ENCODE assay signal across 8 mouse cellular contexts in the genomic region with DNA sequence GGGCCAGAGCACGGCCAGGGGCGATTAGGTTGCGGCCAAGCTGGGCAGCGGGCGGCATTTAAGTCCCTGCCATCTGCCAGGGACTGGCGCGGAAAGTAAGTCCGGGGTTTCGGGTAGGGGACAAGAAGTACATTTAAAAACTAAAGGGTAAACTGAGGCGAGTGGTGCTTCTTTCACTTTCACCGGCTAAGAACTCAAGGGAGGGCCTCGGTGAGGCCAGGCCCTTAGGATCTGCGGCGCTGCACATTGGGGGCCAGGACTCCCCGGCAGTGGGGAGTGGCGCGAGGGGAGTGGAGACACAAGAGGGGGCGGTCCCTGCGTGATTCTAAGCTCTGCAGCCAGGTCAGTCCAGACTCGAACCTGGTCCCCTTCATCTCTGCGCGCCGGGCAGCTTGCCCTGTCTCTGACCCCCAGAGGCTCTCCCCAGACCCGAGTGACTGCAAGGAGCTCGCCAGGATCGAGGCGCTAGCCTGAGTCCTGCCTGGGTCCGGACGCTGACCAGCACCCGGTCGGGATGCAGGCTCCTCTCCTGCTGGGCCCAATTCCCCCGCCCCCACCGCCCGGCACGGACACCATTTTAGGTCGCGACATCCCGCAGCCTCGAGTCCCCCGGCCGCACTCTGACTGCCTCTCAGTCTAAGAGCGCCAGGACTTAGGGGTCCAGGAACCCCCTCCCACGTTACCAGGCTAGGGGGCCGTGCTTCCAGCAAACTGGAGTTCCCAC. TPM values are rescaled to one million over a fixed set of nuclear protein-coding genes. Genes with fewer than 3 reads are reported as not detected.
DNase-seq lines count a peak whose midpoint lies in the region; ATAC-seq and TF ChIP-seq lines count a peak whose summit lies in the region.

No protein-coding gene starts in this region.

- no peak for TF ChIP-seq CTCF in kidney, adult 2 months (conservative IDR thresholded peaks at IDR 0.05; ENCODE audit: insufficient read depth, insufficient read length, low read depth, low read length)

- no peaks in the 10 kb centered on the region for H3K36me3 ChIP-seq in kidney, adult 2 months (ENCODE audit: control insufficient read depth, insufficient read depth, low read length)

- H3K27me3 ChIP-seq in kidney, adult 2 months (replicated peaks; ENCODE audit: control insufficient read depth, insufficient read depth, low read length): no peaks in the 10 kb centered on the region

- no peak for TF ChIP-seq POLR2A in kidney, adult 2 months (IDR thresholded peaks at IDR 0.05; ENCODE audit: low read depth, low read length)

- peak overlapping the region; percentile 35; the same call in 1 of the 2 replicates for H3K27ac ChIP-seq in kidney, adult 2 months (ENCODE audit: insufficient read depth, low read depth, low read length)

- peak; percentile 70 for DNase-seq in 3T3-L1 (ENCODE audit: low read depth, low spot score)
- DNase-seq in MN1 (ENCODE audit: low spot score): peak; percentile 60
- DNase-seq in cerebellum, postnatal 14 days: peak; percentile 76 to 79
- peak; percentile 43 for DNase-seq in kidney, adult 2 months
- peak; percentile 68 to 71 for DNase-seq in lung, adult 18-20 months
- DNase-seq in ovary, adult 18-20 months (ENCODE audit: low spot score): peak; percentile 62

- ATAC-seq in granulocyte monocyte progenitor cell, adult 5-6 weeks (replicated peaks; ENCODE audit: poor library complexity, severe bottlenecking): peak; percentile 22
- ATAC-seq in activated CD4-positive, CD25-positive, alpha-beta regulatory T cell, adult 4 months: no peak

- WGBS in kidney, adult 2 months: 2% methylated on average over 44 of the region's 44 CpGs

- H3K4me3 ChIP-seq in kidney, adult 2 months (ENCODE audit: insufficient read depth, low read depth, low read length): peak overlapping the region; percentile 65

- peaks cover 5% of the 10 kb centered on the region; the same call in 1 of the 2 replicates for H3K4me1 ChIP-seq in kidney, adult 2 months (ENCODE audit: control insufficient read depth, insufficient read depth, low read length)

RNA-seq across cellular contexts. Expression of a gene that starts 0.7 kb away (rescaled TPM):
- 35.0 and 36.7 TPM in 2 replicates for total RNA-seq in granulocyte monocyte progenitor cell, adult 5-6 weeks (2014; fragmentation: Nextera tagmentation)
- 18.4 and 20.6 TPM in 2 replicates for total RNA-seq in granulocyte monocyte progenitor cell, adult 5-6 weeks (2017)
- 16.3 and 18.5 TPM in 2 replicates for polyA plus RNA-seq in kidney, adult 2 months (2012; rRNA removed)
- polyA plus RNA-seq in activated CD4-positive, CD25-positive, alpha-beta regulatory T cell, adult 4 months (2017; shearing (Covaris generic)): 10 to 100 TPM; 11.7 to 14.0 TPM

RNA-seq across cellular contexts. Expression of a gene that starts 27.8 kb away (rescaled TPM):
- 112 and 128 TPM in 2 replicates for total RNA-seq in granulocyte monocyte progenitor cell, adult 5-6 weeks (2014; fragmentation: Nextera tagmentation)
- total RNA-seq in granulocyte monocyte progenitor cell, adult 5-6 weeks (2017): 196 and 226 TPM in 2 replicates
- 136 TPM in 2 replicates for polyA plus RNA-seq in kidney, adult 2 months (2012; rRNA removed)
- polyA plus RNA-seq in activated CD4-positive, CD25-positive, alpha-beta regulatory T cell, adult 4 months (2017; shearing (Covaris generic)): 100 to 1,000 TPM; 163 to 246 TPM

RNA-seq across cellular contexts. Expression of a gene that starts 40.1 kb away (rescaled TPM):
- total RNA-seq in granulocyte monocyte progenitor cell, adult 5-6 weeks (2014; fragmentation: Nextera tagmentation): 21.2 and 31.9 TPM in 2 replicates
- total RNA-seq in granulocyte monocyte progenitor cell, adult 5-6 weeks (2017): 24.3 and 24.6 TPM in 2 replicates
- polyA plus RNA-seq in kidney, adult 2 months (2012; rRNA removed): 35.9 and 41.7 TPM in 2 replicates
- 10 to 100 TPM in 1 of 2 experiments, 1 to 10 TPM in 1; 9.5 to 10.9 TPM for polyA plus RNA-seq in activated CD4-positive, CD25-positive, alpha-beta regulatory T cell, adult 4 months (2017; shearing (Covaris generic))
